Mouse (Mus musculus) liver, postnatal 0 days (tissue): ENCODE results near the gene Ptx3.

ENCODE experiments used
- CTCF ChIP-seq: sonication (generic); IDR thresholded peaks from 2 replicates; pipeline ENCODE4 v1.5.1; 2016; ENCODE audit warnings: antibody characterized with exemption, low read depth
- EP300 ChIP-seq: IDR thresholded peaks from 2 replicates; pipeline ENCODE4 v1.6.1; 2016; ENCODE audit warnings: antibody characterized with exemption, low read depth, mild to moderate bottlenecking

DNA sequence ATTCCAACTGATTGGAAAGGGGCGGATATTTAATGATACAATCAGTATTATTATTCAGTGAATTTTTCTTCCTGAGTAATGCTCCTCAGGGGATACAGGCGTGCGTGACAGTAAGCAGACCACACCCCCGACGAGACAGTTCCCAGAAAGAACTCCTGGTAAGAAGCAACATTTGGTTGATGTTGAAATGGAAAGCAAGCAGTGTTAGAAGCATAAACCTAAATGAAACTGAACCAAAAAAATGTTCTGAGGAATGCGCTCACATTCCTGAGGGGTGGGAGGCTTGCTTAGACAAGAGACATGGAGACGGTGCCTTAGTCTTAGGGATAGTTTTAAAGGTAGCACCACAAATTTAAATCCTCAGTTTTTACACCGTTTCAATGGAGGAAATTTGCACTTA is 4.0 kb upstream of the Ptx3 start:
- TF ChIP-seq CTCF (no peak), EP300 (no peak)
